Mouse (Mus musculus) CH12.LX (cell line): ENCODE measurements at regions not wholly inside any gene's neighbourhood (a gene's known extent, or its start where the extent isn't known, plus 50 kb on each side); places are given as distances from the start of the nearest gene placed in this dataset.

ENCODE experiments used
- DNase-seq: peaks from one replicate; pipeline ENCODE4 v3.0.0-alpha.2; 2013; ENCODE audit errors: extremely low read depth
- H3K27ac ChIP-seq: 2 replicates; pipeline ENCODE4 v1.5.1; 2012; ENCODE audit warnings: low read depth, mild to moderate bottlenecking, control low read depth, moderate library complexity; ENCODE audit not compliant: insufficient read depth
- H3K27me3 ChIP-seq: replicated peaks from 2 replicates; pipeline ENCODE3; 2012; ENCODE audit warnings: inconsistent platforms
- H3K36me3 ChIP-seq, 2 experiments: replicated peaks in 1 of 2; 2 replicates each; pipeline versions ENCODE3 to v1.6.1; 2012; ENCODE audit warnings: inconsistent platforms in 1 of 2, low read length in 1 of 2, mild to moderate bottlenecking in 1 of 2, mixed read lengths in 1 of 2, moderate library complexity in 1 of 2; ENCODE audit not compliant: control insufficient read depth in 1 of 2, insufficient read depth in 1 of 2
- H3K4me1 ChIP-seq, 2 experiments: 2 replicates each; pipeline ENCODE4 v1.6.1; 2012; ENCODE audit warnings: inconsistent platforms in 1 of 2, moderate library complexity in 1 of 2; ENCODE audit not compliant: insufficient read depth in 2 of 2, control insufficient read depth in 1 of 2
- H3K4me2 ChIP-seq: 2 replicates; pipeline ENCODE4 v1.6.1; 2012; ENCODE audit warnings: low read depth, mild to moderate bottlenecking, control low read depth; ENCODE audit not compliant: poor library complexity, insufficient read depth, severe bottlenecking
- H3K4me3 ChIP-seq, 3 experiments: fragments of 150-350 bp in 1 of 3; sonication (generic) in 1 of 3; replicated peaks in 1 of 3; 2 replicates each; pipeline versions ENCODE3 to v1.5.1; 2011 to 2012; ENCODE audit warnings: low read depth in 2 of 3, low read length in 2 of 3, mild to moderate bottlenecking in 2 of 3, moderate library complexity in 2 of 3, control low read depth in 1 of 3, improper control_type of control experiment in 1 of 3, inconsistent platforms in 1 of 3, mixed read lengths in 1 of 3; ENCODE audit not compliant: poor library complexity in 1 of 3
- H3K79me2 ChIP-seq: replicated peaks from 2 replicates; pipeline ENCODE4 v1.6.1; 2012; ENCODE audit warnings: mild to moderate bottlenecking, moderate library complexity; ENCODE audit not compliant: control insufficient read depth, poor library complexity, insufficient read depth, severe bottlenecking; ENCODE audit errors: extremely low read depth
- H3K9ac ChIP-seq: 2 replicates; pipeline ENCODE4 v1.6.1; 2012; ENCODE audit warnings: low read depth, mild to moderate bottlenecking, control low read depth, moderate library complexity; ENCODE audit not compliant: insufficient read depth
- H3K9me3 ChIP-seq: replicated peaks from 2 replicates; pipeline ENCODE3; 2012; ENCODE audit warnings: low read length, inconsistent platforms, mixed read lengths
- CTCF ChIP-seq, 2 experiments: IDR thresholded peaks in 1 of 2; conservative IDR thresholded peaks in 1 of 2; 2 replicates each; pipeline ENCODE4 v1.5.1; 2011 to 2012; ENCODE audit warnings: low read depth in 2 of 2, low read length in 2 of 2, improper control_type of control experiment in 1 of 2, inconsistent platforms in 1 of 2, mild to moderate bottlenecking in 1 of 2, moderate library complexity in 1 of 2
- E2F4 ChIP-seq: IDR thresholded peaks from 2 replicates; pipeline ENCODE4 v1.6.1; 2011; ENCODE audit warnings: low read depth, low read length, improper control_type of control experiment; ENCODE audit not compliant: insufficient replicate concordance
- ELF1 ChIP-seq: IDR thresholded peaks from 2 replicates; pipeline ENCODE4 v1.6.1; 2014; ENCODE audit warnings: low read depth, mild to moderate bottlenecking, inconsistent platforms, low read length, improper control_type of control experiment
- GABPA ChIP-seq: IDR thresholded peaks from 2 replicates; pipeline ENCODE4 v1.6.1; 2012; ENCODE audit warnings: low read depth, low read length, improper control_type of control experiment, inconsistent platforms; ENCODE audit not compliant: insufficient replicate concordance
- KAT2A ChIP-seq: IDR thresholded peaks from 2 replicates; pipeline ENCODE4 v1.6.1; 2012; ENCODE audit warnings: low read length, improper control_type of control experiment, inconsistent platforms; ENCODE audit not compliant: insufficient replicate concordance
- MAFK ChIP-seq: IDR thresholded peaks from 2 replicates; pipeline ENCODE4 v1.6.1; 2011; ENCODE audit warnings: low read length, improper control_type of control experiment; ENCODE audit not compliant: insufficient replicate concordance
- MAX ChIP-seq: IDR thresholded peaks from 2 replicates; pipeline ENCODE4 v1.6.1; 2011; ENCODE audit warnings: low read length, improper control_type of control experiment
- MXI1 ChIP-seq: IDR thresholded peaks from 2 replicates; pipeline ENCODE4 v1.6.1; 2011; ENCODE audit warnings: mild to moderate bottlenecking, low read depth, low read length, improper control_type of control experiment
- NRF1 ChIP-seq: IDR thresholded peaks from 2 replicates; pipeline ENCODE4 v1.6.1; 2014; ENCODE audit warnings: low read depth, mild to moderate bottlenecking, inconsistent platforms, low read length, improper control_type of control experiment, moderate library complexity
- PAX5 ChIP-seq: IDR thresholded peaks from 2 replicates; pipeline ENCODE4 v1.6.1; 2012; ENCODE audit warnings: low read length, inconsistent platforms, mixed read lengths
- POLR2AphosphoS2 ChIP-seq: IDR thresholded peaks from 2 replicates; pipeline ENCODE4 v1.6.1; 2011; ENCODE audit warnings: low read depth, low read length, improper control_type of control experiment
- RAD21 ChIP-seq: IDR thresholded peaks from 2 replicates; pipeline ENCODE4 v1.6.1; 2011; ENCODE audit warnings: low read depth, mild to moderate bottlenecking, low read length, improper control_type of control experiment, moderate library complexity
- RCOR1 ChIP-seq: conservative IDR thresholded peaks from 2 replicates; pipeline ENCODE4 v1.6.1; 2012; ENCODE audit warnings: low read depth, mild to moderate bottlenecking, inconsistent platforms, low read length, improper control_type of control experiment
- SIN3A ChIP-seq: IDR thresholded peaks from 2 replicates; pipeline ENCODE4 v1.6.1; 2012; ENCODE audit warnings: low read length, improper control_type of control experiment, inconsistent platforms
- SMC3 ChIP-seq: IDR thresholded peaks from 2 replicates; pipeline ENCODE4 v1.6.1; 2011; ENCODE audit warnings: low read depth, low read length, improper control_type of control experiment
- TBP ChIP-seq: conservative IDR thresholded peaks from 2 replicates; pipeline ENCODE4 v1.6.1; 2011; ENCODE audit warnings: low read depth, low read length, improper control_type of control experiment
- UBTF ChIP-seq: IDR thresholded peaks from 2 replicates; pipeline ENCODE4 v1.6.1; 2012; ENCODE audit warnings: low read depth, mild to moderate bottlenecking, inconsistent platforms, low read length, improper control_type of control experiment, moderate library complexity
- USF1 ChIP-seq: IDR thresholded peaks from 2 replicates; pipeline ENCODE4 v1.6.1; 2014; ENCODE audit warnings: low read depth, mild to moderate bottlenecking, inconsistent platforms, low read length, improper control_type of control experiment
- ZMIZ1 ChIP-seq: IDR thresholded peaks from 2 replicates; pipeline ENCODE4 v1.6.1; 2012; ENCODE audit warnings: low read depth, mild to moderate bottlenecking, inconsistent platforms, low read length, improper control_type of control experiment
- dilution Hi-C: fragments of 300-500 bp; cut with MboI; formaldehyde crosslinking; loops from 2 replicates; pipeline ENCODE4 v1.14.3; 2020; ENCODE audit warnings: low sequenced_read_pairs; ENCODE audit not compliant: extremely low pct_unique_long_range_greater_than_20kb, extremely low pct_ligation_motif_present
- in situ Hi-C: fragments of 300-500 bp; cut with MboI; formaldehyde crosslinking; loops from 3 replicates; pipeline ENCODE4 v1.14.3; 2019; ENCODE audit warnings: low sequenced_read_pairs, low pct_ligation_motif_present, low pct_unique_long_range_greater_than_20kb, mixed read lengths

DNA sequence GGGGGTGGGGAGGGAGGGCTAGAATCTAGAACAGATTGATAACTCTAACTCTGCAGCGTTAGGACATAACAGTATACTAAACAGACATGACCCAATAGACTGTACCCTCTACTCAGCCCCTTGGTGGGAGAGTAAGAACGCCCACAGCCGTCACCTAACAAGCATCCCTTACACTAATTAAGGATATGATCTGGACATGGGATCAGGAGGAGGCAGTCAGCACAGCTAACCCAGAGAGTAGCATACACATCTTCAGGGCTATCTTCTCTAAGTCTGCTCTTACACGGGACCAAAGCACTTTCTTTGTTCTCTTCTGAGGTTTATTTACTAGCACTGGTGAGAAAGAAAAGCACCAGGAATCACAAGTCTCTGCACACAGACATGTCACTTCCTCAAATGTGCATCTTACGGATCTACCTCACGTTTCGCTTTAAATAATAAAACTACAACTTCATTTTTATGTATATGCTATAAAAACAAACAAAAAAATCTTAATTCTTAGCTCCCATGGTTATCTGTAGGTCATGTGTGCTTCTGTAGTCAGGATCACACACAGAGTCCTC is 128.0 kb upstream of the Klf14 start:
- Histone ChIP-seq H3K27me3 (no peaks in the 10 kb centered on the region), H3K4me3 (no peak overlapping the region), H3K36me3 (peaks cover 68 to 96% of the 10 kb centered on the region in 2 experiments), H3K27ac (no peak overlapping the region), H3K4me1 (peaks cover 3 to 89% of the 10 kb centered on the region in 2 experiments; a peak in 3 of 4 replicates), H3K9ac (no peak overlapping the region), H3K4me2 (no peak overlapping the region), H3K79me2 (peaks cover 17% of the 10 kb centered on the region; the same call in 1 of the 2 replicates), H3K9me3 (no peaks in the 10 kb centered on the region)
- no peak for TF ChIP-seq USF1
- TF ChIP-seq ZMIZ1 = no peak
- TF ChIP-seq MXI1 = no peak
- no peak for TF ChIP-seq SIN3A
- no peak for TF ChIP-seq NRF1
- no peak for TF ChIP-seq UBTF
- TF ChIP-seq PAX5 = no peak
- TF ChIP-seq TBP = no peak
- TF ChIP-seq SMC3 = no peak
- TF ChIP-seq E2F4 = no peak
- TF ChIP-seq POLR2AphosphoS2 = no peak
- TF ChIP-seq GABPA = no peak
- TF ChIP-seq MAX = no peak
- no peak for TF ChIP-seq KAT2A
- no peak for TF ChIP-seq RAD21
- no peak for DNase-seq
- dilution Hi-C loops = no loop called here
- in situ Hi-C loops = no loop called here

DNA sequence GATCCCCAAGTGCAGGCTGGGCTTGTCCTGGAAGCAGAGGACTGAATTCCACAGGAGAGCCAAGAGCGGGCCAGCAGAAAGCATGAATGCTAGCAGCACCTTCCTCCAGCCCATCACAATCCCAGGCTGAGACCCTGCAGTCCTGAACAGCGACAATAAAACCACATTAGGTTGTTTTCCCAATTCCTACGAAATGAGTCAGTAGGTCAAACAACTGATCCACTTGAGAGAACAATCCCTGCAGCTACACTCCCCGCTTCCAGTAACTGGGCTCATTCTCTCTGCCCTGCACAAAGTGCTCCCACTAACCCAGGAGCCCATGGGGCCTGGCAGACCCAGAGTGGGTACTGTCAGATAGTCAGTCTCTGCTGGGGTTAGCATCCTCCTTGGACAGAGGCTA is 128.6 kb upstream of the Klf14 start:
- Histone ChIP-seq H3K4me2 (no peak overlapping the region), H3K27ac (no peak overlapping the region), H3K27me3 (no peaks in the 10 kb centered on the region)

More for the DNA sequence above, 128.6 kb upstream of the Klf14 start:
- dilution Hi-C loops = no loop called here
- in situ Hi-C loops = no loop called here
- Histone ChIP-seq H3K4me3 (no peak overlapping the region), H3K36me3 (peaks cover 68 to 95% of the 10 kb centered on the region in 2 experiments), H3K79me2 (peaks cover 21% of the 10 kb centered on the region), H3K9ac (no peak overlapping the region), H3K4me1 (peaks cover 3 to 82% of the 10 kb centered on the region in 2 experiments; a peak in 3 of 4 replicates), H3K9me3 (no peaks in the 10 kb centered on the region)
- no peak for DNase-seq
- no peak for TF ChIP-seq RCOR1
- TF ChIP-seq MAFK = no peak
- TF ChIP-seq KAT2A = no peak
- no peak for TF ChIP-seq E2F4
- no peak for TF ChIP-seq CTCF (conservative IDR thresholded peaks at IDR 0.05 in 1 of 2, IDR thresholded peaks at IDR 0.05 in 1 of 2; ENCODE audit: low read depth in 2 of 2, low read length in 2 of 2)
- TF ChIP-seq USF1 = no peak
- no peak for TF ChIP-seq ELF1
- TF ChIP-seq NRF1 = no peak
